Mouse (Mus musculus) cerebral cortex, adult 2 months (tissue): ENCODE results near the gene Alg3.

Source experiments
- WGBS: fragments of 180-500 bp; shearing (Covaris S2); methylation state at CpG from one replicate; pipeline ENCODE4 v1.1.7; 2018; 5-methylcytosine and 5-hydroxymethylcytosine counted together

Alg3 gene

GRCm38 (mm10) chr16:20604705-20605104 is 6.8 kb downstream of the Alg3 start:
- 52% methylated on average over 9 of the region's 9 CpGs for WGBS

GRCm38 (mm10) chr16:20600511-20600910 is 11.0 kb downstream of the Alg3 start:
- WGBS = 51% methylated on average over 5 of the region's 5 CpGs

- 72% methylated on average over 7 of the region's 7 CpGs for WGBS
Observed at GRCm38 (mm10) chr16:20596687-20597441, 14.7 kb downstream of the Alg3 start.

GRCm38 (mm10) chr16:20595737-20596136 is 15.8 kb downstream of the Alg3 start:
- WGBS = 89% methylated on average over 4 of the region's 4 CpGs

DNA sequence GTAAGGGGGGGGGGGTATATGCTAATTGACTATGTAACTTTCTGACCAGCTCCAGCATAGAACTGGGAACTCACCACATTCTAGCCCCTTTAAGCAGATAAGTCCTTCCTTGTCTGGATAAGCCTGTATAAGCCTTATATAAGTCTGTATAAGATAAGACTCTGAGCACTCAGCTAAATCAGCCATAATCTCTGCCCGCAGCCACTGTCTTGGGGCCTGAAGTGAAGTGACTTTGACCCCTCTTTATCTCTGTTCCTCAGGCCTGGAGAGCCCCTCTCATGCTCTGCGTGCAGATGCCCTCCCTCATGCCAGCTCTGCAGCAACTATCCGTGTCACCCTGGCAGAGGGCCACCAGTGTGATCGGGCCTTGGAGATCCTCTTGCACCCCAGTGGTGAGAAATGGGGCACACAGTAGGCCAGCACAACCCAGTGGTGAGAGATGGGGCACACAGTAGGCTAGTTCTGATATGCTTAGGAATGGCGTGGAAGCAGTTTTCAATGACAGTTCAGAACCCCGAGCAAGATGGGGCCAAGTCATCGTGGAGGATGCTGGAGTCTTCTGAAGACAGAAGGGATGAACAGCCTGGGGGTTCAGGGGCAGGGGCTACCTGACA is 16.4 kb downstream of the Alg3 start:
- 90% methylated on average over 7 of the region's 7 CpGs for WGBS

GRCm38 (mm10) chr16:20591076-20591705 is 20.3 kb downstream of the Alg3 start:
- WGBS = 33% methylated on average over 48 of the region's 48 CpGs

DNA sequence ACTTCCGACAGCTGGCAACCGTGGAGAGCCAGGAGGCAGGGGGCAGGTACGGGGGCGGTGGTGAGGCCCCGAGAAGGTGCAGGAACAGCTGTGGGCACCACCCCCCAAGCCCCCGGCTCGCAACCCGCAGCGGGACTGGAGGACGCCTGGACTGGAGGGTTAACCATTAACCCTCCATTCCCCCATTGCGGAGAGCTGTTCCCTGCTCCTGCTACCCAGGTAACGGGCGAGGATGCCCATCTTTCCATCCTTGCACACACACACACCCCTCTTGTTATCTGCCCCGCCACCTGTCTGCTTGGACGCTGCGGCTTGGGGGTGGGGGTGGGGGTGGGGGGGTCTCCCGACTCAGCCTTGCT is 20.9 kb downstream of the Alg3 start:
- 8% methylated on average over 17 of the region's 17 CpGs for WGBS

DNA sequence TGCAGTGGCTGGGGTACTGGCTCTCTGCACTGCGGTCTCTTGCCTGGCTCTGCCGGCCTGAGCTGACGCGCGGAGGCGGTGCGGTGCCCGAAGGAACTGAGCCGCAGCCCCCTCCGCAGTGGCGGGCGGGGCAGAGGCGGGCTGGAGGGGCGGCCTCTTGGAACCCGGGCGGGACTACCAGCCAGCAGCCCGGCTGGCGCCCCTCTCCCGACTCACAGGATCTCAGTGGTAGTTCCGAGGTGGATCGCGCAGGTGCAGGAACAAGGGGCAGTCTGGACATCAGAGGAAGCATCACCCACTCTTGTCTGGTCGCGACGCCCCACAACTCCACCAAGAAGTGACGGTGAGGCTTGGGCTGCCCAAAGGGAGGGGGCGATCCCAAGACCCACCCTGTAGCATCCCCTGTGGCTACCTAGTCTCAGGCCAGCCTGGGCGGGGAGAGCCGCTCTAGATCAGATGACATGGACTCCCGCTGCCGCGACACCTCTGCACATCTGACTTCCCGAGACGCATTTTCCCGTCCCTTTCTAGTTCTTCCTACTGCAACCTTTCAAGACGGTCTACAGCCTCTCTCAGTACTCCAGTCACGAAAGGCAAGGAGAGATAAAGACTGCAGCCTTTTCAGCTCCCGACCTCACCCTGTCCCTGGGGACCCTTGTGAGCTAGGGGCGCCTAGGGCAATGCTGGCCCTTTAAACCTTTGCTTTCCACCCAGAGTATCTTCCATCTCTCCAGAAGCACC is 21.4 kb downstream of the Alg3 start:
- under 1% methylated on average over 39 of the region's 39 CpGs for WGBS

GRCm38 (mm10) chr16:20589366-20589938 is 22.1 kb downstream of the Alg3 start, which contains the start of gene Vwa5b2:
TSS of gene Vwa5b2 (plus strand) at chr16:20589471.
- under 1% methylated on average over 24 of the region's 24 CpGs for WGBS

DNA sequence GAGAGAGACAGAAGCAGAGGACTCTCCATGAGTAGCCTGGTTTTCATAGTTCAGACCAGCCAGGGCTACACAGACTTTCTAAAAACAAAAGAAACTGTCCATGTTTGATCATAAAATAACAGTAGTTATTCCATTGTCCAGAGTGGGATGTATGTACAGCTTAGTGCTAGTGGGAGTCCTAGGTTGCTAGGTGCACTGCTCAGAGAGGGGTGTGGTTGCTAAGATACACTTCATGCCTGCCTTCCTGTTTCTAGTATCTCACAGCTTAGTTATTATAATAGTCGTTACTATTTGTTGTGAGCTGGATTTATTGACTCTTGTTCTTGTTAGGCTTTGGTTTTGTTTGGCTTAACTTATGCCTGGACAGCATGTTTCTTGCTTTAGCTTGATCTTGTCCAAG is 46.5 kb downstream of the Alg3 start:
- 32% methylated on average over 1 of the region's 1 CpGs for WGBS

GRCm38 (mm10) chr16:20557381-20557780 is 54.2 kb downstream of the Alg3 start:
- WGBS = 85% methylated on average over 7 of the region's 7 CpGs
